Mouse (Mus musculus) CH12.LX (cell line): Measurements from ENCODE around the gene Rhbdf2.

Experiments used
- BHLHE40 ChIP-seq: IDR thresholded peaks from 2 replicates; pipeline ENCODE4 v1.6.1; 2011; ENCODE audit warnings: mild to moderate bottlenecking, low read depth, low read length, improper control_type of control experiment
- CHD2 ChIP-seq: IDR thresholded peaks from 2 replicates; pipeline ENCODE4 v1.6.1; 2011; ENCODE audit warnings: low read length, improper control_type of control experiment
- CTCF ChIP-seq, 2 experiments: IDR thresholded peaks in 1 of 2; conservative IDR thresholded peaks in 1 of 2; 2 replicates each; pipeline ENCODE4 v1.5.1; 2011 to 2012; ENCODE audit warnings: low read depth in 2 of 2, low read length in 2 of 2, improper control_type of control experiment in 1 of 2, inconsistent platforms in 1 of 2, mild to moderate bottlenecking in 1 of 2, moderate library complexity in 1 of 2
- E2F4 ChIP-seq: IDR thresholded peaks from 2 replicates; pipeline ENCODE4 v1.6.1; 2011; ENCODE audit warnings: low read depth, low read length, improper control_type of control experiment; ENCODE audit not compliant: insufficient replicate concordance
- EP300 ChIP-seq: IDR thresholded peaks from 2 replicates; pipeline ENCODE4 v1.6.1; 2011; ENCODE audit warnings: low read length, improper control_type of control experiment
- JUND ChIP-seq: conservative IDR thresholded peaks from 2 replicates; pipeline ENCODE4 v1.6.1; 2011; ENCODE audit warnings: low read depth, low read length, improper control_type of control experiment
- MAX ChIP-seq: IDR thresholded peaks from 2 replicates; pipeline ENCODE4 v1.6.1; 2011; ENCODE audit warnings: low read length, improper control_type of control experiment
- MXI1 ChIP-seq: IDR thresholded peaks from 2 replicates; pipeline ENCODE4 v1.6.1; 2011; ENCODE audit warnings: mild to moderate bottlenecking, low read depth, low read length, improper control_type of control experiment
- POLR2A ChIP-seq: IDR thresholded peaks from 2 replicates; pipeline ENCODE4 v1.6.1; 2011; ENCODE audit warnings: low read depth, mild to moderate bottlenecking, improper control_type of control experiment, low read length
- ZKSCAN1 ChIP-seq: IDR thresholded peaks from 2 replicates; pipeline ENCODE4 v1.6.1; 2012; ENCODE audit warnings: low read depth, inconsistent platforms, low read length, improper control_type of control experiment, borderline replicate concordance
- ZMIZ1 ChIP-seq: IDR thresholded peaks from 2 replicates; pipeline ENCODE4 v1.6.1; 2012; ENCODE audit warnings: low read depth, mild to moderate bottlenecking, inconsistent platforms, low read length, improper control_type of control experiment

- TF ChIP-seq CTCF (conservative IDR thresholded peaks at IDR 0.05 in 1 of 2, IDR thresholded peaks at IDR 0.05 in 1 of 2; ENCODE audit: low read depth in 2 of 2, low read length in 2 of 2): no peak
- no peak for TF ChIP-seq POLR2A
- TF ChIP-seq EP300: no peak
- TF ChIP-seq BHLHE40: no peak
- no peak for TF ChIP-seq ZMIZ1
- no peak for TF ChIP-seq MAX
- TF ChIP-seq MXI1: no peak
- no peak for TF ChIP-seq E2F4
- no peak for TF ChIP-seq ZKSCAN1
- no peak for TF ChIP-seq JUND
- no peak for TF ChIP-seq CHD2
Observed at GRCm38 (mm10) chr11:116556308-116556707, 70.5 kb downstream of the Rhbdf2 start.
